Mouse (Mus musculus) CH12.LX (cell line): ENCODE measurements around the gene Washc3.

Experiments
- E2F4 ChIP-seq: IDR thresholded peaks from 2 replicates; pipeline ENCODE4 v1.6.1; 2011; ENCODE audit warnings: low read depth, low read length, improper control_type of control experiment; ENCODE audit not compliant: insufficient replicate concordance
- EP300 ChIP-seq: IDR thresholded peaks from 2 replicates; pipeline ENCODE4 v1.6.1; 2011; ENCODE audit warnings: low read length, improper control_type of control experiment
- MAZ ChIP-seq: IDR thresholded peaks from 2 replicates; pipeline ENCODE4 v1.6.1; 2012; ENCODE audit warnings: low read depth, mild to moderate bottlenecking, inconsistent platforms, low read length, improper control_type of control experiment, moderate library complexity
- MXI1 ChIP-seq: IDR thresholded peaks from 2 replicates; pipeline ENCODE4 v1.6.1; 2011; ENCODE audit warnings: mild to moderate bottlenecking, low read depth, low read length, improper control_type of control experiment
- POLR2A ChIP-seq: IDR thresholded peaks from 2 replicates; pipeline ENCODE4 v1.6.1; 2011; ENCODE audit warnings: low read depth, mild to moderate bottlenecking, improper control_type of control experiment, low read length

- TF ChIP-seq EP300: no peak
- TF ChIP-seq E2F4: no peak
- TF ChIP-seq MAZ: no peak
- no peak for TF ChIP-seq MXI1
- no peak for TF ChIP-seq POLR2A
Observed at GRCm38 (mm10) chr10:88166158-88166557, 34.7 kb upstream of the Washc3 start.
